Mouse (Mus musculus): ENCODE results near the gene Hlx.

- TF ChIP-seq MAFK (IDR thresholded peaks at IDR 0.05; ENCODE audit: insufficient read depth, low read depth, low read length) (no peak), CHD2 (IDR thresholded peaks at IDR 0.05; ENCODE audit: low read depth, low read length) (no peak), ZNF384 (IDR thresholded peaks at IDR 0.05; ENCODE audit: low read depth, low read length) (peak; percentile 97)
Measured at GRCm38 (mm10) chr1:184771202-184771890, 38.9 kb upstream of the Hlx start.
